Mouse (Mus musculus) midbrain, embryonic 16.5 days (tissue): ENCODE measurements around the gene Rps27l. TPM values are rescaled to one million over a fixed set of nuclear protein-coding genes. Genes with fewer than 3 reads are reported as not detected.

Experiments used
- ATAC-seq: fragments of 200-750 bp; cut with Nextera tagmentation; 2 replicates; pipeline ENCODE4 v1.8.0; 2017; ENCODE audit warnings: moderate TSS enrichment
- H3K27ac ChIP-seq: fragments of 300-500 bp; sonication (generic); 2 replicates; pipeline ENCODE4 v1.5.1; 2014; ENCODE audit warnings: mild to moderate bottlenecking, low read length, mixed read lengths
- H3K27me3 ChIP-seq: fragments of 300-500 bp; sonication (generic); 2 replicates; pipeline ENCODE4 v1.6.1; 2014; ENCODE audit warnings: low read depth, low read length, mixed read lengths; ENCODE audit not compliant: control insufficient read depth, insufficient read depth
- H3K36me3 ChIP-seq: fragments of 300-500 bp; sonication (generic); 2 replicates; pipeline ENCODE4 v1.6.1; 2014; ENCODE audit warnings: mild to moderate bottlenecking, low read length, moderate library complexity, mixed read lengths; ENCODE audit not compliant: control insufficient read depth, insufficient read depth
- H3K4me1 ChIP-seq: fragments of 300-500 bp; sonication (generic); 2 replicates; pipeline ENCODE4 v1.6.1; 2014; ENCODE audit warnings: mild to moderate bottlenecking, low read length, mixed read lengths; ENCODE audit not compliant: control insufficient read depth, insufficient read depth
- H3K4me2 ChIP-seq: fragments of 300-500 bp; sonication (generic); 2 replicates; pipeline ENCODE4 v1.6.1; 2014; ENCODE audit warnings: mild to moderate bottlenecking, low read length, mixed read lengths
- H3K4me3 ChIP-seq: fragments of 300-500 bp; sonication (generic); 2 replicates; pipeline ENCODE4 v1.5.1; 2014; ENCODE audit warnings: low read depth, mild to moderate bottlenecking, low read length, moderate library complexity, mixed read lengths
- H3K9ac ChIP-seq: fragments of 300-500 bp; sonication (generic); 2 replicates; pipeline ENCODE4 v1.6.1; 2014; ENCODE audit warnings: low read depth, low read length, mixed read lengths
- H3K9me3 ChIP-seq: fragments of 300-500 bp; sonication (generic); replicated peaks from 2 replicates; pipeline ENCODE4 v1.6.1; 2014; ENCODE audit warnings: mild to moderate bottlenecking, low read length, mixed read lengths; ENCODE audit not compliant: control insufficient read depth, poor library complexity, severe bottlenecking
- WGBS: fragments of 180-500 bp; shearing (Covaris S2); extraction: QIAGEN DNeasy Blood & Tissue Kit; methylation state at CpG from one replicate; pipeline ENCODE4 v1.1.7; 2014; 5-methylcytosine and 5-hydroxymethylcytosine counted together
- polyA plus RNA-seq: library from polyadenylated mRNA; unstranded; fragments of >200 nt; fragmentation: Nextera tagmentation; extraction: Ambion mirVana; gene quantifications from 2 replicates; pipeline ENCODE4 v1.2.1, GENCODE M21; 2015

The Rps27l gene
- polyA plus RNA-seq, 1 experiment from 2014 or later = 157 TPM

DNA sequence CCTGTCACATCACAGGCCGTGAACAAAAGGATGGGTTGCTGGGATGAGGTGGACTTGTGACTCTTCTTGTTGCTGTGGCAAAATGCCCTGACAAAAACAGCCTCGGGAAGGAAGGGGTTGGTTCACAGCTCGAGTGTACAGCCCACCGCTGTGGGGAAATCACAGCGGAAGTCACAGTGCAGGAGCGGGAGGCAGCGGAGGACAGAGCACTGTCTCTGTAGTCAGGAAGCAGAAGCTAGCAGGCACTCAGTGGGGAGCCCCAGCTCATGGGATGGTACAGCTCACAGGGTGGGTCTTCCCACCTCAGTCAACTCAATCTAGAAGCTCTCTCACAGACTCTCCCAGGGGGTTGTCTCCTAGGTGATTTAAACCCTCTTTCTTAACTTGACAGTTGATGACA lies 39.5 kb downstream of the Rps27l start:
- no peak overlapping the region for H3K4me2 ChIP-seq
- no peaks in the 10 kb centered on the region for H3K4me1 ChIP-seq
- H3K9ac ChIP-seq = no peak overlapping the region
- no peaks in the 10 kb centered on the region for H3K27me3 ChIP-seq
- 84% methylated on average over 7 of the region's 7 CpGs for WGBS
- ATAC-seq = no peak
- no peaks in the 10 kb centered on the region for H3K36me3 ChIP-seq
- H3K4me3 ChIP-seq = no peak overlapping the region
- H3K9me3 ChIP-seq = no peaks in the 10 kb centered on the region
- no peak overlapping the region for H3K27ac ChIP-seq

DNA sequence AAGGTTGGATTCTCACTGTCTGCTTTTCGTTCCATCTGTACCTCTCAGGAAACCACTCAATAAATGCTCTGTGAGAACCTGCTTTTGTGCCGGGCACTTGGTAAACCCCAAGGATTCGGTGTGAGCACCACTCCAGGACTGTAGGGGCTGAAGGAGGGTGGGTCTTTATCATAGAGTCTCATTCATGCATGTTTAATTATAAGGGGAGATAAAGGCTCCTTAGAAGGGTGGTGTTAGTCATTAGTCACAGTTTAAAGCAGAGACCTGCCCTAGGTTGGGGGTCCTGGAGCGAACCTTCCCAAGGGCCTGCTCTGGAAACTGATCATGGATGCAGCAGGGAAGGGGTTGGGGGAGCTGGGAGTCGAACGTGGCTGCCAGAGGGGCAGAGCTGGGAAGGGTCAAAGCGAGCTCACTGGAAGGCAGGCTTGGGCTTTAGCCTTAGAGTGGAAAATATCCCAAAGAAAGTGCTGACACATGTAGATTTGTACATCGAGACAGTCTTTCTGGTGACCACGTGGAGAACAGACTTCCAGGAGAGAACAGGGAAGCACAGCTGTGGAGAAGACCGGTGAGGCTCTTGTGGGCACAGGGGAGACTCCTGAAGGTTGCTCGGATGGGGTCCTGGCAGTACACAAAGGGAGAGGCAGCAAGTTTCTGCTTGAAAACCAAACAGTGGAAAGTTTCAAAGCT lies 42.5 kb downstream of the Rps27l start:
- Histone ChIP-seq H3K4me1 (no peaks in the 10 kb centered on the region), H3K27me3 (no peaks in the 10 kb centered on the region), H3K27ac (no peak overlapping the region), H3K9me3 (no peaks in the 10 kb centered on the region), H3K36me3 (no peaks in the 10 kb centered on the region), H3K4me3 (no peak overlapping the region), H3K4me2 (no peak overlapping the region), H3K9ac (no peak overlapping the region)
- no peak for ATAC-seq
- 63% methylated on average over 11 of the region's 11 CpGs for WGBS

- Histone ChIP-seq H3K9me3 (no peaks in the 10 kb centered on the region), H3K36me3 (no peaks in the 10 kb centered on the region), H3K9ac (no peak overlapping the region), H3K27ac (no peak overlapping the region), H3K4me2 (no peak overlapping the region), H3K4me3 (no peak overlapping the region), H3K27me3 (no peaks in the 10 kb centered on the region), H3K4me1 (no peaks in the 10 kb centered on the region)
- no peak for ATAC-seq
- 50% methylated on average over 6 of the region's 6 CpGs for WGBS
Observed at GRCm38 (mm10) chr9:66988888-66989414, 43.1 kb downstream of the Rps27l start.

DNA sequence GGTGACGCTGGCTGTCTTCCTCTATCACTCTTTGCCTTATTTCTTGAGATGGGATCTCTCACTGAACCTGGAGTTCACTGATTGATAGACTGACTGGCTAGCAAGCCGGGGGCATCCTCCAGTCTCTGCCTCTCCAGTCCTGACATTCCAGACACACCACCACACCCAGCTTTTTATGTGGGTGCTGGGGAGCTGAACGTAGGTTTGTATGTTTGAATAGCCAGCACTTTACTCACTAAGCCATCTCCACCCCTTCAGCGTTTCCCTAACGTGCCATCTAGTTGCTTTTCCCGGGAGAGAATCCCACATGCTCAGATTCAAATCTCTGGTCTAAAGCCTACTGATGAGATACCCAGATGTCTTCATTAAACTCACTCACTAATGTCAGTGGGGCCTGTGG lies 43.7 kb downstream of the Rps27l start:
- 67% methylated on average over 6 of the region's 6 CpGs for WGBS
- Histone ChIP-seq H3K27me3 (no peaks in the 10 kb centered on the region), H3K36me3 (no peaks in the 10 kb centered on the region), H3K9me3 (no peaks in the 10 kb centered on the region), H3K4me1 (no peaks in the 10 kb centered on the region), H3K27ac (no peak overlapping the region), H3K4me3 (no peak overlapping the region), H3K4me2 (no peak overlapping the region), H3K9ac (no peak overlapping the region)
- no peak for ATAC-seq

- Histone ChIP-seq H3K9me3 (no peaks in the 10 kb centered on the region), H3K27ac (no peak overlapping the region), H3K4me1 (no peaks in the 10 kb centered on the region), H3K9ac (no peak overlapping the region), H3K36me3 (no peaks in the 10 kb centered on the region), H3K4me2 (no peak overlapping the region), H3K4me3 (no peak overlapping the region), H3K27me3 (no peaks in the 10 kb centered on the region)
- ATAC-seq = no peak
- 87% methylated on average over 5 of the region's 5 CpGs for WGBS
Observed at GRCm38 (mm10) chr9:66990046-66990445, 44.2 kb downstream of the Rps27l start.

GRCm38 (mm10) chr9:66991021-66991749 lies 45.3 kb downstream of the Rps27l start:
- Histone ChIP-seq H3K4me1 (no peaks in the 10 kb centered on the region), H3K9ac (no peak overlapping the region), H3K4me3 (no peak overlapping the region), H3K27me3 (no peaks in the 10 kb centered on the region), H3K27ac (no peak overlapping the region), H3K36me3 (no peaks in the 10 kb centered on the region), H3K4me2 (no peak overlapping the region), H3K9me3 (no peaks in the 10 kb centered on the region)
- ATAC-seq = no peak
- WGBS = 61% methylated on average over 9 of the region's 9 CpGs

DNA sequence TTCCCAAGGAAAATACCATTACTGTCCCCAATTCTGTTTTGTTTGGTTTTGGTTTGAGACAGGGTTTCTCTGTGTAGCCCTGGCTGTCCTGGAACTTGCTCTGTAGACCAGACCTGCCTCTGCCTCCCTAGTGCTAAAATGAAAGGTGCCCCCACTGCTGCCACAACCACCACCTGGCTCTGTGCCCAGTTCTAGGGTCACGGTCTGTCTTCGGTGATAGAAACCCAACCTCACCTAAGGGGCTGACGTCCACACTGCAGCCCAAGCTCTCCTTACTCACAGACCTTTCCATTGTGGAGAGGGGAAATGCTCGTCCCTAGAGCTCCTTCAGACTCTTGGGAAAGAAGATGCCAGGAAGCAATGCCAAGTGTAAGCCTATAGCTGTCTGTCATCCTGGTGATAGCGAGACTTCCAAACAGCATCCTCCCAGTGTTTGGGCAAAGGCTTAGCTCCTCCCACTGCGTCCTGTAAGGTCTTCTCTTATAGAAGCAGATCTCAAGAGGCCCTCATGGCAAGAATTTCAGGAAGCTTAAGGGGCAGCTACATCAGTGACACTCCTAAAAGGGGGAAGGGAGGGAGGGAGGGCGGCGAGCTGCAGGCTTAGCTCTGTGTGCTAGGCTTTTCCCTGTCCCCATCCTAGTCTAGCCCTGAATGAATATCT lies 46.0 kb downstream of the Rps27l start:
- ATAC-seq = no peak
- H3K27me3 ChIP-seq = no peaks in the 10 kb centered on the region
- H3K4me1 ChIP-seq = no peaks in the 10 kb centered on the region
- no peak overlapping the region for H3K27ac ChIP-seq
- no peak overlapping the region for H3K4me3 ChIP-seq
- 81% methylated on average over 8 of the region's 8 CpGs for WGBS
- no peak overlapping the region for H3K4me2 ChIP-seq
- no peaks in the 10 kb centered on the region for H3K9me3 ChIP-seq
- no peaks in the 10 kb centered on the region for H3K36me3 ChIP-seq
- H3K9ac ChIP-seq = no peak overlapping the region
